Mouse (Mus musculus): ENCODE data around the gene Cdkn1a.

- TF ChIP-seq CTCF (IDR thresholded peaks at IDR 0.05; ENCODE audit: insufficient read depth, low read length): no peak
- no peak for TF ChIP-seq POLR2A (IDR thresholded peaks at IDR 0.05; ENCODE audit: borderline replicate concordance, extremely low read depth, low read depth, low read length)
Measured at GRCm38 (mm10) chr17:29126561-29126960, 35.8 kb downstream of the Cdkn1a start.
